In genomic region chr5:107498806-107499310, GRCm38 (mm10) we compare ENCODE assay signal across 15 mouse cellular contexts. TPM values are rescaled to one million over a fixed set of nuclear protein-coding genes. Genes with fewer than 3 reads are reported as not detected.
A peak's percentile ranks its signal among the peaks of the same experiment; 100 is the strongest.
DNase-seq lines count a peak whose midpoint lies in the region; ATAC-seq lines count a peak whose summit lies in the region.
"Had no signal": no experiment of that assay in that cellular context is flagged by ENCODE, and none has a peak within 500 bp of the region (broad histone marks: within the 10 kb centered on the region; RNA-seq: fewer than 3 reads in every experiment).

No protein-coding gene starts in this region.

- H3K27ac ChIP-seq in forebrain, embryonic 15.5 days (replicated peaks): peak overlapping the region; percentile 91
- H3K27ac ChIP-seq in midbrain, embryonic 15.5 days: peak overlapping the region; percentile 84; the same call in 1 of the 2 replicates

- H3K9ac ChIP-seq in forebrain, embryonic 15.5 days (replicated peaks): peak overlapping the region; percentile 61
- peak overlapping the region; percentile 11; the same call in 1 of the 2 replicates for H3K9ac ChIP-seq in midbrain, embryonic 15.5 days
- H3K9ac ChIP-seq: lung, embryonic 14.5 days had no signal

- H3K36me3 ChIP-seq in forebrain, embryonic 15.5 days: peaks cover 7% of the 10 kb centered on the region
- peaks cover 3% of the 10 kb centered on the region; the same call in 1 of the 2 replicates for H3K36me3 ChIP-seq in midbrain, embryonic 15.5 days (replicated peaks)

- no peak for ATAC-seq in forebrain, embryonic 15.5 days (replicated peaks)
- ATAC-seq in midbrain, embryonic 15.5 days (replicated peaks): no peak

- peaks cover 48% of the 10 kb centered on the region for H3K4me1 ChIP-seq in forebrain, embryonic 15.5 days
- peaks cover 12% of the 10 kb centered on the region for H3K4me1 ChIP-seq in midbrain, embryonic 15.5 days

- no peaks in the 10 kb centered on the region for H3K9me3 ChIP-seq in forebrain, embryonic 15.5 days
- no peaks in the 10 kb centered on the region for H3K9me3 ChIP-seq in midbrain, embryonic 15.5 days

- 45% methylated on average over 5 of the region's 5 CpGs for WGBS in forebrain, embryonic 15.5 days
- WGBS in midbrain, embryonic 15.5 days: 45% methylated on average over 5 of the region's 5 CpGs

- DNase-seq in cerebellum, adult 8-10 months: peak; percentile 44
- DNase-seq in cerebellum, adult 11 months: no peak
- DNase-seq in A20 (ENCODE audit: low read depth, low spot score): peak; percentile 49
- no peak for DNase-seq in heart, adult 18-20 months
- DNase-seq in ovary, postnatal 36 days (ENCODE audit: low spot score): no peak
- DNase-seq in spleen, postnatal 4 days (ENCODE audit: low spot score in 2 of 2): no peak
- DNase-seq: adrenal gland, postnatal 36 days; gastrocnemius, postnatal 14 days; heart, postnatal 10 days; kidney, postnatal 36 days; left cerebral cortex, postnatal 4 days; lung, embryonic 14.5 days had no signal

- H3K27me3 ChIP-seq in forebrain, embryonic 15.5 days: no peaks in the 10 kb centered on the region
- H3K27me3 ChIP-seq in midbrain, embryonic 15.5 days (replicated peaks): no peaks in the 10 kb centered on the region

- peak overlapping the region; percentile 37 for H3K4me3 ChIP-seq in forebrain, embryonic 15.5 days
- peak overlapping the region; percentile 39 for H3K4me3 ChIP-seq in midbrain, embryonic 15.5 days
- H3K4me3 ChIP-seq: myocyte had no signal

- peak overlapping the region; percentile 58 for H3K4me2 ChIP-seq in forebrain, embryonic 15.5 days (replicated peaks)
- peak overlapping the region; percentile 53 for H3K4me2 ChIP-seq in midbrain, embryonic 15.5 days
- H3K4me2 ChIP-seq: lung, embryonic 14.5 days had no signal

RNA-seq across cellular contexts. Expression of gene Gm42669, which starts 8.6 kb away (rescaled TPM):
- 0.43 and 0.52 TPM in 2 replicates for polyA plus RNA-seq in forebrain, embryonic 15.5 days (2015; fragmentation: Nextera tagmentation; extraction: Ambion mirVana)
- polyA plus RNA-seq in midbrain, embryonic 15.5 days (2015; fragmentation: Nextera tagmentation; extraction: Ambion mirVana): 0.41 and 0.81 TPM in 2 replicates
- total RNA-seq in heart, adult 18-20 months (2021): not detected
- total RNA-seq: adrenal gland, postnatal 36 days; gastrocnemius, postnatal 14 days; heart, postnatal 10 days had no signal

RNA-seq across cellular contexts. Expression of gene 1700028K03Rik, which starts 35.7 kb away (rescaled TPM):
- polyA plus RNA-seq in forebrain, embryonic 15.5 days (2015; fragmentation: Nextera tagmentation; extraction: Ambion mirVana): 0.19 and 0.31 TPM in 2 replicates
- polyA plus RNA-seq in midbrain, embryonic 15.5 days (2015; fragmentation: Nextera tagmentation; extraction: Ambion mirVana): 0.39 and 0.72 TPM in 2 replicates
- total RNA-seq in heart, adult 18-20 months (2021): not detected
- total RNA-seq: gastrocnemius, postnatal 14 days had no signal
- polyA plus RNA-seq: myocyte had no signal

Comparison
In these comparisons a context has a peak if more than half of its experiments do, and no peak if none do; other contexts are left out.
1. DNase-seq: peak in cerebellum, adult 8-10 months (single experiment) and A20 (single experiment); none in cerebellum, adult 11 months (single experiment), heart, adult 18-20 months (0 of 2), ovary, postnatal 36 days (single experiment) and spleen, postnatal 4 days (0 of 2).